Comparison of ENCODE assay signal across 21 mouse cellular contexts in genomic region chr10:67441243-67441642, GRCm38 (mm10).
"Had no signal": no experiment of that assay in that cellular context is flagged by ENCODE, and none has a peak within 500 bp of the region (broad histone marks: within the 10 kb centered on the region; RNA-seq: fewer than 3 reads in every experiment).

No protein-coding gene starts in this region.

- DNase-seq: kidney, adult 11 months; kidney, adult 9 months; kidney, postnatal 36 days; layer of hippocampus, adult 9-11 months; layer of hippocampus, postnatal 36 days; lung, adult 2 months; lung, postnatal 14 days; retina, postnatal 1 day; right cerebral cortex, postnatal 4 days; spleen, adult 18-20 months; thymus, adult 2 months; thymus, postnatal 36 days had no signal

- H3K27me3 ChIP-seq: liver, embryonic 15.5 days; midbrain, embryonic 15.5 days; neural tube, embryonic 13.5 days; stomach, embryonic 15.5 days had no signal

- ATAC-seq: midbrain, embryonic 15.5 days had no signal

- H3K27ac ChIP-seq: kidney, postnatal 0 days; limb, embryonic 10.5 days; liver, embryonic 15.5 days; macrophage; midbrain, embryonic 15.5 days; neural tube, embryonic 13.5 days; stomach, embryonic 15.5 days had no signal

- H3K4me1 ChIP-seq: limb, embryonic 10.5 days; liver, embryonic 15.5 days; midbrain, embryonic 15.5 days; neural tube, embryonic 13.5 days; stomach, embryonic 15.5 days had no signal

- H3K4me2 ChIP-seq: liver, embryonic 11.5 days; liver, embryonic 15.5 days; midbrain, embryonic 11.5 days; midbrain, embryonic 15.5 days; neural tube, embryonic 13.5 days; stomach, embryonic 15.5 days had no signal

- H3K4me3 ChIP-seq: limb, embryonic 10.5 days; liver, embryonic 15.5 days; midbrain, embryonic 15.5 days; neural tube, embryonic 13.5 days; stomach, embryonic 15.5 days had no signal

- H3K9me3 ChIP-seq: limb, embryonic 10.5 days; liver, embryonic 15.5 days; midbrain, embryonic 15.5 days; neural tube, embryonic 13.5 days; stomach, embryonic 15.5 days had no signal

- H3K9ac ChIP-seq: liver, embryonic 15.5 days; midbrain, embryonic 15.5 days; neural tube, embryonic 13.5 days; stomach, embryonic 15.5 days had no signal

- H3K36me3 ChIP-seq: limb, embryonic 10.5 days; liver, embryonic 15.5 days; midbrain, embryonic 15.5 days; neural tube, embryonic 13.5 days; stomach, embryonic 15.5 days had no signal
